Mouse (Mus musculus) embryo, embryonic 10 days (tissue): ENCODE measurements around the gene Atp10b.
"Not testable (repeated sequence)": the region's sequence is repeated elsewhere in the genome, so short reads cannot be mapped to it uniquely, and the experiment has no call there.

ENCODE experiments used
- DNase-seq: peaks from one replicate; pipeline ENCODE4 v3.0.0-alpha.2; 2015; ENCODE audit warnings: low spot score

Atp10b gene

DNA sequence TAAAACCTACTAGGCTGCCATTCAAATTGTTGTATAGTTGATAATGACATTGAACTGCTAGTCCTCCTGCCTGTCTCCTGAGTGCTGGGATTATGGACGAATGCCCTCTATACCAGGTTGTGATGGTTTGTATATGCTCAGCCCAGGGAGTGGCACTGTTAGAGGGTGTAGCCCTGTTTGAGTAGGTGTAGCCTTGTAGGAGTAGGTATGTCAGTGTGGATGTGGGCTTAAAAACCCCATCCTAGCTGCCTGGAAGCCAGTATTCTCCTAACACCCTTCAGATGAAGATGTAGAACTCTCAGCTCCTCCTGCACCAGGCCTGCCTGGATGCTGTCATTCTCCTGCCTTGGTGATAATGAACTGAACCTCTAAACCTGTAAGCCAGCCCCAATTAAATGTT is at the start of gene Atp10b:
Atp10b (plus strand) TSS at position 301 of the 400 bp plus-strand sequence.
- DNase-seq: no peak

DNA sequence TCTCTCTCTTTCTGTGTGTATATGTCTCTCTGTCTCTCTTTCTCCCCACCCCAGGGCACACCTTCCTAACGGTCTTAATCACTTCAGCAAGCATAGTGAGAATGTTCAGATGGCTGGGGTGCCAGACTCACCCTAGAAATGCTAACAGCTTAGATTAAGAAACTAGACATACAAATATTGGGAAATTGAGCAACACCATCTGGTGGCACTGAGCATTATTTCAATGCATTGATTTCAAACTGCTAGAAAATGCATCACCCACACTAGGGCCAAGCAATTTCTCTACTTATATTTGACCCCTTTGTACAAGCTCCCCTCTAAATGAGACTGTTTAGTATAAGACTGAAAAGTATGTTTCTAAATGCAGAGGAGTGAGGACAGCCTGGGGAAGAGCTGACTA is 48.3 kb upstream of the Atp10b start:
- DNase-seq: no peak

DNA sequence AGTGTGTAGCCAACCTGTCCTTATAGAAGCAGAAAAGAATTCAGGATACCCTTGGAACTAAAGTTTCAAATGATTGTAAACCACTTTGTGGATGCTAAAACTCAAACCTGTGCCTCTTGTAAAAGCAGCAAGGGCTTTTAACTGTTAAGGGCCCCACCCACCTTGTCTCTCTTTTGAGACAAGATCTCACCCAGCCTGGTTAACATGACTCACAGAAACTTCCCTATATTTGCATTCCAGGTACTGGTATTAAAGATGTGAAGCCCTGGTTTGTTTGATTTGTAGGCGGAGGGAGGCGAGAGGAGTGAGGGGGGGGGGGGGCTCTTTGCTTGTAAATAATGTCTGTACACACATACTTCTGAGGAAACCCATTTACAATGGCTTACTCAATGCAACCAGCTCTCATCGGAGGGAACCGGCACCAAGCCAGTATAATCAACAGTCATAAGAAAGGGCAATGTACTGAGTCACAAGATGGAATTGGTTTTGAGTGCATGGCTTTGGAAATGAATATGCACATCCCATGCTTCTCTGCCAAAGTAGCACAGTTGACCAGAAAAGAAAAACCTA is 23.7 kb upstream of the Atp10b start:
- no peak for DNase-seq

DNA sequence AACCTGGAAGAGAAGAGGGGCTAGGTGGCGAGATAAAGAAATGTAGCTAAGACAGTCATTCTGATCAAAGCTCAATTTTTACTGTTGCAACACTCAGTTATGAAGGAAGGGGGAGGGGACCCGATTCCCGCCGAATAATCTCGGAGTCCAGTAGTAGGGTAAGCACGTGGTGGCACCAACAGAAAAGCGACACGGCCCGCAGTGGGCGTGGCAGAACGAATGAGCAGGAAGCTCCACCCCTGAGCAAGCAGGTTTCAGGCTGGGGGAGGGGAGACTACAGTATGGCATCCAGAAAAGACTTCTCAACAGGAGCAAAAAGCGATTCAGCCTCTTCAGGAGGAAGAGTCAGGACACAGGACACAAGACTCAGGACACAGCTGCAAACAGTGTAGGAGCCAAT is 23.1 kb upstream of the Atp10b start:
- not testable (repeated sequence) for DNase-seq

DNA sequence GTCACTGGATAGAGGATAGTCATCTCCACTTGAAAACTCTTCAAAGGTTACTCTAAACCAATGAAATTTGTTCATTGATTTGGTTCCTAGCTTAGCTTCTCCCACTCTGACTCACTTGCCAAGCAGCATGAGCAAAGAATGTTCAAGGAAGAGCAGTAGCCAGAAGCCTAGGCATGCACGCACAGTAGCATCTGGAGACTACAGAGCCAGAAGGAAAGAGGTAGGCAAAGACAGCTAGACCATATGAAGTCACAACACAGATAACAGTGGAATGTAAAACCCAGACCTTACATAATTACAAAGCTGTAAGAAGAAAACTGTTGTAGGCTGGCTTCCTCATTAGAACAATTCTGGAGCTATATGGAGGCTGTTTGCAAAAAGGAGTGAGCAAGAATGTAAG is 8.4 kb upstream of the Atp10b start:
- no peak for DNase-seq

DNA sequence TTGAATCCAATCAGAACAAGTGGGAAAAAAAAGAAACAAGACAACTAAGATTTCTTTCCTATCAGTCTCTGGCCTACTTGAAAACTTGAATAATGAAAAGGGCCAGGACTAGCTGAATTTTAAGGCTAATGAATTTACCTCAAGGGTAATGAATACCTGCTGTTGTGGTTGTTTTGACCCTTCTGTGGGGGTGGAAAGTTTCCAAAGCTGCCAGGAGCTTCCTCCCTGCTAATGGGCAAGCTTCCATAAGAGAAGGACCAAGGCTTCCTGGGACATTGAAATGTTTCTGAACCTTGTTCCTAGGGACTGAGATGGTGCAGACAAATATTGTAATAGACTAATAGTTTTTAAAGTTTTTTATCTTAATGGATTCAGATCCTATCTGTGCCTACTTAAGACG is 6.9 kb upstream of the Atp10b start:
- DNase-seq: no peak

DNA sequence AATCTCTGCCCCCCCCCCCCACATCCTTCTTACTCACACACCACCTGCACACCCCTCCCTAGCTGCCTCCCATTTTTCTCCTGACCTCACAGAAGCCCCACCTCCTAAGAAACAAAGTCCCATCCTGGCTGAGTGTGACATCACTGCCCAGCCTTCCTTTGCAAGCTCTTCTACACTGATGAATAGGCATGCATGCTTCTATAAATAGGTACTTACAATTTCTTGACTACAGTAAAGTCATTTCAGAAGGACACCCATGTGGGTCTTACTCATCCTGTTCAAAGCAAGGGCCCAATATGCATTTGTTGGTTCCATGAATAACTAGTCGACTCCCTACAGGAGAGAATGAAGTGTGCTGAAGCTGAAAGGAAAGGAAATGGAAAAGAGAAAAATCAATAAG is 5.5 kb upstream of the Atp10b start:
- no peak for DNase-seq

DNA sequence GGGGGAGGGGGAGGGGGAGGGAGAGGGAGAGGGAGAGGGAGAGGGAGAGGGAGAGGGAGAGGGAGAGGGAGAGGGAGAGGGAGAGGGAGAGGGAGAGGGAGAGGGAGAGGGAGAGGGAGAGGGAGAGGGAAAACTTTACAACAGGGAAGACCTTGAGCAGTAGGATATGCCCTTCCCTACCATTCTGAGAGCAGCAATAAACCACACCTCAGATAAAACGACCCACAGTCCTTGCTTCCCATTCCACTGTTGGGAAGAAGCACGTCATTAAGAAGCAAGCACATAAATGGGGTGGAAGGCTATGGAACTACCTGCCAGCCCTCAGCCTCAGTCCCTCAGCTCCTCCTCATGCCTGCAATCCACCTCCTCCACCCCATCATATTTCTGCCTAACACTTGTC is 4.8 kb upstream of the Atp10b start:
- DNase-seq: not testable (repeated sequence)

DNA sequence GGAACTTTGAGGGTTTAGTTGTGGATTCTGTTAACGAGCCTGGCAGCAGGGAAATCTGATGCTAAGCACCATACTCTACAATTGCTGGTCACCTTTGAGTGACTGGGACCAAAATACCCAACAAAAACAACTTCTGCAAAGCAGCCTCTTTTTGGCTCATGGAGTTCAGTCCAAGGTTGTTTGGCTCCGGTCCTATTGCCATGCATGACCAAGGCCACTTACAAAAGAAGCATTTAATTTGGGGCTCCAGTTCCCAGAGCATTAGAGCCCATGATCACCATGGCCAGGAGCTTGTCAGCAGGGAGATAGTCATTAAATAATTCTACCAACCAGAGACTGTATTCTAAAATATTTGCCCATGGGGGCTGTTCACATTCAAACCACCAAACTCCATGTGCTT is 2.3 kb upstream of the Atp10b start:
- no peak for DNase-seq

DNA sequence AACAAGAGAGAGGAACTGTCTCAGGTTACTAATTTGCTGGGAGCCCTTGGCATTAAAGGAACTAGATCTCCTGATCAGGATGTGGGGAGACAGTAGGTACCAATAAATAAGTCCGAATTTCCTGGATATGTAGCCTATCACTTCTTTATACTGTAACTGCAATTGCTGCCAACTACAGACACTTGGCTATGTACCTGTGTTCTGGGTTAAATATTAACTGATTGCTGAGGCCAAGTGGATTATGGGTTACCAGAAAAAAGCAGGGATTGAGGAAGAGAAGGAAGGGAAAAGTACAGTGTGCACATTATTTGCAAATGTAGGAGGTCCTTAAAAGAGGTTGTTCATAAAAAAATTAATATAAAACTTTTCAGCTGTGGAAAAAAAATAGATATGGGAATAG is 1.3 kb upstream of the Atp10b start:
- DNase-seq: no peak

DNA sequence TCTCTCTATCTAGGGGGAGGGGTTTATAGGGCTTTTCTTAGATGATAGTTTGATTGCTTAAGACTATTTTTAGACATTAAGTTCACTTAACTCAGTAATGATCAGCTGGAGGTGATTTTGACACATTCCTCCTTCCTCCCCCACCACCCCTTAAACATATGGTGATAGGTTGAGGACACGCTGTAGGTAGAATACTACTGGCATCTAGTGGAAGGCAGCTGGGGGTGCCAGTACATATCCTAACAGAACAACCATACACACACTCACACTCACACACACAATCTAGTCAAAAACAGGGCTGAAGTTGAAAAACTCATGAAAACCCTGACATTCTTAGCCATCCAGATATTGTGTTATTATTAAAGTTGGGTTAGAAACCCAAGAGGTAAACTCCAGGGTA is 5.3 kb downstream of the Atp10b start:
- no peak for DNase-seq

DNA sequence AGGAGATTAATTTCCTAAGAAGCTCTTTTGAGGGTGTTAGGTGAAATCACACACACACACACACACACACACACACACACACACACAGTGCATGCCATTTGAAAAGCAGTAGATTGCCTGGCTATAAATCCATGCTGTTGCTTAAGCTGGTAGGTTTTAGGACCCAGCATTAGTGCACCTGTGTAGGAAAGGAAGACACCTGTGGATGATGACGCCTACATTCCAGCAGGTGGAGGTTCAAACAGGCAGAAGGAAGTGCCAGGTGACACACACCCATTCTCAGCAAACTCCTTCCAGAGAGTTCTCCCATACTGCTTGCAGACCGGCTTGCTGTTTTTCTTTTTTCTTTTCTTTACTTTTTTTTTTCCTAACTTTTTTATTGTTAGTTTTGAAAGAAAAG is 5.7 kb downstream of the Atp10b start:
- no peak for DNase-seq

DNA sequence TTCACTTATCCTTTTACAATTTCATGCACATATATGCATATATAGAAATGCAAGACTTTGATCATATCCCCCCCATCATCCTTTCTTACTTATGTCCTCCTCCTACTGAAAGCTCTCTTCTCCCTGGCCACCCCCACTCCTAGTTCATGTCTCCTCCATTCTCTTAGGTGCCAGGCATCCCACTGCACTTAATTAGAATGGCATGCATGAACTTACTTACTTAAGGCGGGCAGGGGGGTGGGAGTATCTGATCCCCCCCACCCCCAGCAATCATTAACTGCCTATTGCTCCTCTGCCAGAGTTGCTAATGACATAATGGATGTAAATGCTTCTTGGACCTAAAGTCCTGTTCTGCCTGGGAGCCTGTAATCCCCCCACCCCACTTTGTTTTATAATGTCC is 9.1 kb downstream of the Atp10b start:
- no peak for DNase-seq

DNA sequence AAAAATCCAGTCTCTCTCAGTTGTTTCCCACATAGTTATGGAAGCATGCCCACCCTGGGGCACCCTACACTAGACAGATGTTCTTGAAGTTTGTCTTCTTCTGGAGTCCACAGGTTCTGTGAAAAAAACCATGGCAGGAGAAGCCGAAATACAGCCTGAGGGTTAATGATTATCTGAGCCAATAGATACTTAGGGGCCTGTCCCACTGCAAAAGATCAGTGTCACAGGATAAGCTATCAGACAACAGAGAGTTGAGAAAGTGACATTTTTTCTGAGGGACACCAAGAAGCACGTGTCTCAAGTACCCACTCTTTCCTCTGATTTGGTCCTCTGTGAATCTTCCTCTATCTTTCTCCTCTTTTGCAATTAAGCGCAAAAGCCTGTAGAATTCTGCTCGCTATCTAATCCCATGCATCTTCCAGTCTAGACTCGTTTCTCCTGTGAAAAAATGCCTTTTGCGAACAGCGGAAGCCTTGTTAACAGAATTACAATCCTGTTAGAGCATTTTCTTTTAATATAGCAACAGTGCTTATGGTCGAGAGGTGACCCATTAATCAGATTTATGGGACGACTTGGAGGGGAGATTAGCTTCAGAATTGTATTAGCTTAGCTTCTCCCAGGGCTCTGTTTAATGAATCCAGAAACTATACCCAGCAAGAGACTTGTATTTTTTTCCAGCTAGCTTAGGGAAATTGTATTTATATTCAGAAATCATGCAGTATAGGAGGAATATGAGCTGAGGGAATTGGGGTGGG is 10.7 kb downstream of the Atp10b start:
- DNase-seq: no peak

DNA sequence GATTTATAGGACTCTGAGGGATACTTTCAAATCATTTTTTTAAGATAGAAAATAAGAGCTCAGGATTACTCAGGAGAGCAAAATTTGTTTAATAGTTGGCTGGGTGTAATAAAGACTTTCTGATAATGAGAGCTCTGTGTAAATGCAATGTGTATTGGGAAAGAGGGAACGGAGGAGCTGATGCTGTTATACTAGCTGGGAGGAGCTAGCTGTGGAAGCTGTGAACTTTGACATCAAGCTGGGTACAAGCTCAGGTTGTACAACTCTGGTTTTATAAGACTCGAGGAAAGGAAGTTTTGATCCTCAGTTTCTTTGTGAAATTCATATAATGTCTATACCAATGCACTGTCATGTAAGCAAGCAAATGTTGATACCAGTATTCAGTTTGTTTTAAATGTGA is 20.9 kb downstream of the Atp10b start:
- DNase-seq: no peak

DNA sequence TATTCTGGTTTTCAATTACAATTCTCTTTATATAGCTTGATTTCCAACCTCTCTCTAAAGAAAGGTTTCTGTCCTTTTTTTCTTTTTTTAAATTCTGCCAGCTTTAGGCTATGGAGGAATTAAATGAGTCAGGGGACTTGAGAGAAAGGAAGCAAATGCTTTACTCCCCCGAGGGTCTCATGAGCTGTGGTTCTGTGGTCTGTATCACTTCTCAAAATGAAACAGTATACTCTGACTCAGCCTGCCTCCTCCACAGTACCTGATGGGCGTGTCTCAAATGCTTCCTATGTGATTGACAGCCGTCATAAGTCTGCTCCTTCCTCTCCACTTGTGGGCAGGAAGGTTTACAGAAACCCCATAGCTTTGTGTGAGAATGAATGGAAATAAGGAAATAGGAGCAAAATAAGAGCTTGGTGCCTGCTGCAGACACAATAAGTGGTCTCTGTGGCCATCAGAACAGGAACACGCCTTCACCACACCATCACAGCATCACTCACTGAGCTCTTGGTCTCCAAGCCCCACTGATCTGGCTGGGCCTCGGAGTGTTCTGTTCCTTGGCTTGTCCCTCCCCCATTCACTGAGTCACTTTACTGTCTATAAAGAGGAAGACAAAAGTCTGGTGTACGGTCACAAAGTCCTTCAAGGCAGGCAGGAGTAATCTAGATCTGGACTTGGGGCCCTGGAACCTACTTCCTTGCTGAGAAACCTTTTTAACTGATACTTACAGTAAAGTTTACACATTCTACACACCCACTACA is 24.9 kb downstream of the Atp10b start:
- no peak for DNase-seq

DNA sequence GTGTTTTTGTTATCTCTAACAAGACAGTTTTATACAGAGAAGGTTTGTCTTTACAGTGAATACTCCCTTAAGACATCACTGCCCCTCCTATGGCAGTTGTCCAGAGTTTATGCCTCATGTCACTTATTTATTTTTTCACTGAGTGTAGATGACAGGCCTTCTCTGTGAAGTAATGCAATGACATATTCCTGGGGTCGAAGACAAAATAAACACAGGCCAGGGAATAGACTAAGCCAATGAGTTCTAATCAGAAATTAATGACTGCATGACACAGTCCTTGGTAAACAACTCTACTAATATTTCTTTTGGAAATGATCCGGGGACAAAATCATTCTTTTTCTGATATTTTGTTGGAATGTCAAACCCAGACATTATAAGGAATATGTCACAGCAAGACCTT is 32.7 kb downstream of the Atp10b start:
- DNase-seq: no peak

DNA sequence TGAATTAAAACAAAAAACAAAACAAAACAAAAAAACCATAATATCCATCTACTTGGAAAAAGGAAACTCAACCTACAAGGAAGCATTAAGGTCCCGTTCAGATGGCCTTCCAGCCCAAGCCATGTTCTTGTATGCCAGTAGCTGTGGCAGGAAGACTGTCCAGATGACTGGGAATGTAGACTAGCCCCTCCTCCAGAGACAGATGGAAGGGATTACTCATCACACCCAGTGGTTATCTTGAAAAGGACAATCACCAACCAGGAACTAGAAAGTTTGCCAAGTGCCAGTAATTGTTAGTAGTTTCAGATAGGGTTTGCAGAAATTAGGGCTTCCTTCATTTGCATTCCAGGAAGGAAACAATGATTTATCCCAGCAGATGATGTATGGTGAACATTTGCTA is 33.1 kb downstream of the Atp10b start:
- no peak for DNase-seq

DNA sequence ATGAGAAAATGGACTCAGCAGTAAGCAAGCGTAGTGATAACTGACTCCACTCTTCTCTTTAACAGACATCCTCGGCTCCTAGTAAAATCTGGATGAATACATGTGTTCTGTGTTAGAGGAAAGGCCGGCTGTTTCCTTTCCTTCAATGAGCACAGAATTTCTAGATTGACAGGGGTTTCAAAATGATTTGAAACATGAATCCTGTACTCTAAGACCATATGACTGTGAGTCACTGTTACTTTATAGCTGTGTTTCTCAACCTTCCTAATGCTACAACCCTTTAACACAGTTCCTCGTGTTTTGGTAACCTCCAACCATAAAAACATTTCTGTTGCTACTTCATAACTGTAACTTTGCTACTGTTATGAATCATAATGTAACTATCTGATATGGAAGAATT is 33.8 kb downstream of the Atp10b start:
- no peak for DNase-seq

DNA sequence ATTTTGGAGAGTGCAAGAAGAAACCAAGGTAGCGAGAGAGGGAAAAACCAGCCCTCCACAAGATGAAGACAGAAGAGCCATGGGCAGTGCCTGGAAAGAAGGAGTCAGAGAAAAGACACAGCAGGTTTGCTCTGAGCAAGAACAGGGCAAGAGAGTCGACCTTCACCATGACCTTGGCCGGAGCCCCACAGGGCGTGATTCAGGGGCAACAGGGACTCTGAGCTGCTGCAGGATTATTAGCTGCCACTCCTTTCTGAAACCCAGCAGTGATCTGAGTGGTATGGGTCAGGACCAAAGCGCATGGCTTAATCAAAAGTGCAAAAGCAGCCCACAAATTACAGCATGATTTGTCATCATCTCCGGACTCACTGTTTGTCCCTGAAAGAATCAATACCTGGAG is 36.6 kb downstream of the Atp10b start:
- no peak for DNase-seq

DNA sequence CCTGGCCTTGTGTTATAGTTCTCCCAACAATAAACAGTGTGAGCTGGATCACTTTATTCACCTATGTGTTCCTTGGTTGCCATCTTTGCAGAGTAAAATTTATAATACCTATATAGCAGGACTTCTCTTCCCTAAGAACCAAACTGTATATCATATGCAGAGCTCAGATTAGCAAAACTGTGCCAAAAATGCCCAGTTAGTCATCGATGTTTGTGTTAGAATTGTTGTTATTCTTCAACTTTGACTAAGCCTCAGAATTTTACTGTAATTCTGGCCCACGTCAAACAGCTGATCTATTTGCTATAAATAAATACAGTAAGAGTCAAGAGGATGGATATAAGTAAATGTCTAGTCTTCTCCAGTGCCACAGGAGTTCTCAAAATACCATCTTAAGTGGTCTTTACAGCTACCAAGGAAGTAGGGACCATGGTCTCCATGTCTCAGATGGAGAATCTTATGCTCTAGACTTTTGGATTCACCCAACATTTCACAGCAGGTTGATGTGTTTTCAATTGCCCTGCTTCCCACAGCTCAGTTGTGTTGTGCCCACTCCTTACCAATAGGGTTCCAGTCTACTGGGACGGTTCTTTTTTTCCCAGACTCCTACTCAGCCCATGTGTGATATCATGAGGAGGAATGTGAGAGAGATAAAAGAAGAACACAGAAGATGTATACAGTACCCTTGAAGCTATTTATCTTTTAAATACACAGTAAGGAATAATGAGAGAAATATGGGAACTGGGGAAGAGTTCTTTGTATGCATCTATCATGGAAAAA is 40.3 kb downstream of the Atp10b start:
- no peak for DNase-seq

DNA sequence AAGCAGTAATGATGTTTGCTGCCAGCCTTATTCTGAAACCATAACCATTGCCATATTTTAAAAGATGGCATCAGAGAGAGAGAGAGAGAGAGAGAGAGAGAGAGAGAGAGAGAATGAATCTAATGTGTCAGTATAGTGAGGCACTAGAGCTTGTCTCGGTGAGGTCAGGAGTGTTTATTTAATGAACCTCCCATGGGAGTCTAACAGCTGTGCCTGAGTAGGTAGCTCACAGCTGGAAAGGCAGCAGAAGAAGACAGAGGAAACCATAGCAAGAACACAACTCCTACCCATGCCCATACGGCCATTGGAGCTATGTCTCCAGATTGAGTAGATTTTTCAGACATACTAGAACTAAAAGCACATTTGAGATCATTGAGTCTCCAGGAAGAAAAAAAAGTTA is 49.1 kb downstream of the Atp10b start:
- no peak for DNase-seq

DNA sequence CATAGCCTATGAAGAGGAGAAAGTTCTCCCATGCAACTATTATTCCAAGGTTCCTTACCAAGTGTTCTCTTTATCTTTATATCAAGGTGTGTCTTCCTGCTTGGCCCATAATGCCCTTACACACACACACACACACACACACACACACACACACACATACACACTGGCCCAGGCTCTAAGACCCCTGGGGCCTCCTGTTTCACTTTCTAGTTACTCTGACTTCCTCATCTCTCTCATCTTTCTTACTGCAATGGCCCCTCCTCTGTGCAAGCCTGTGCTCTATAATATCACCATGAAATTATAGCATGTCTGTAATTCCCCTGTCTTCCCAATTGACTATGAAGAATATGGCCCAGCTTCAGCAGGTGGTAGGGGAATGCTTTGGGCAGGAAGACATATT is 49.7 kb downstream of the Atp10b start:
- DNase-seq: no peak
